Mouse (Mus musculus): Measurements from ENCODE around the gene Olfr1487.

DNA sequence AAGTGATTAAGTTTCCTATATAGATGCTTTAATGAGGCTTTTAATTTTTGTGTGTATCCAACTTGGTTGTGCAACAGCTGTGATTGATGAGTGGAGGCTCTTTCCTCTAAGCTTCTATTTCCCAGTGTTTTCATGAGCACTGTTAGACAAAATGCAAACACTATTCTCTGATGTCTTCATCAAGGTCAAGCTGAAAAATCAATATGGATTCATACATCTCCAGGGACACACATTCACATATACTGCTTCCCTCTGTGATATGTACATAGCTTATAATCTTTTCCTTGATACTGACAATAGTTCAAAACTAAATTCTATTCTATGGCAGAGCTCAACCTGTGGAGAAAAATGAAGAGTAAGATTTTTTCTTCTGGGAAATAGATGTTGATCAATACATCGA is 14.1 kb downstream of the Olfr1487 start, which contains the start of gene Olfr1489:
- TF ChIP-seq POLR2A (IDR thresholded peaks at IDR 0.05; ENCODE audit: borderline replicate concordance, extremely low read depth, insufficient read depth, insufficient read length, poor library complexity, severe bottlenecking), result no peak
- TF ChIP-seq CTCF (IDR thresholded peaks at IDR 0.05; ENCODE audit: borderline replicate concordance, extremely low read depth, insufficient read depth, insufficient read length), result no peak
